Mouse (Mus musculus): Measurements from ENCODE around the gene Dlx6.

The Dlx6 gene

GRCm38 (mm10) chr6:6859950-6860410 lies 3.2 kb upstream of the Dlx6 start:
- no peak for DNase-seq (ENCODE audit: low spot score in 2 of 2)

- DNase-seq (ENCODE audit: low spot score in 2 of 2): no peak
Observed at GRCm38 (mm10) chr6:6860411-6861085, 2.6 kb upstream of the Dlx6 start.

DNA sequence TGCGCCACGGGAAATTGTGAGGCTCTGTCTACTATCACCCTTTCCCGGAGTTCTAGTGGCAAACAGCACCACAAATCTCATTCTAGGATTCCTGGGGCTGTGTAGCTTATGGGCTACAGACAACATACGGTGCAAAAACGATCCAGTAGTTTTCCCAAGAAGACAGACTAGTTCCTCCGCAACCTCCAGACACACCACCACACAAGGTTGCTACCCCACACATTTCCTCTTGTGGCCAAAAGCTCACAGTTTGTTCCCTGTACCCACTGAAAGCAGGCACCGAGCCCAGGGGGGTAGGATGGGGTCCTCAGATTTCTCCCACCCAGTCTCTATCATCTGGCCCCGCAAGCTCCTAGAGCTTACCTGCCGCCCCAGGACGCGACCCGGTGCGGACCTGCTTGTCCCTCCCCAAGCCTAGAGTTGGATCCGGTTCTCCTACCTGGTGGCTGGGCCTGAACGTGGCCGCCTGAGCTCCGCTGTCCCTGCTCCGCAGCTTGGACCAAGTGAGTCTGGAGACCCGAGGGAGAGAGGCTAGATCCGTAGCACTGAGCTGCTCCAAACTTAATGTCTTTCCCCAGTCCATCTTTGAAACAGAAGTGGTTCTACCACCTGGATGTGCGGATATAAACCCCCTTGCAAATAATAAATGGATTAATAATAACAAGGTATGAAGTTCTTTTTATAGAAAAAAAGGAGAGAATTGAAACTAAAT lies 1.9 kb upstream of the Dlx6 start:
- DNase-seq (ENCODE audit: low spot score in 2 of 2): no peak

DNA sequence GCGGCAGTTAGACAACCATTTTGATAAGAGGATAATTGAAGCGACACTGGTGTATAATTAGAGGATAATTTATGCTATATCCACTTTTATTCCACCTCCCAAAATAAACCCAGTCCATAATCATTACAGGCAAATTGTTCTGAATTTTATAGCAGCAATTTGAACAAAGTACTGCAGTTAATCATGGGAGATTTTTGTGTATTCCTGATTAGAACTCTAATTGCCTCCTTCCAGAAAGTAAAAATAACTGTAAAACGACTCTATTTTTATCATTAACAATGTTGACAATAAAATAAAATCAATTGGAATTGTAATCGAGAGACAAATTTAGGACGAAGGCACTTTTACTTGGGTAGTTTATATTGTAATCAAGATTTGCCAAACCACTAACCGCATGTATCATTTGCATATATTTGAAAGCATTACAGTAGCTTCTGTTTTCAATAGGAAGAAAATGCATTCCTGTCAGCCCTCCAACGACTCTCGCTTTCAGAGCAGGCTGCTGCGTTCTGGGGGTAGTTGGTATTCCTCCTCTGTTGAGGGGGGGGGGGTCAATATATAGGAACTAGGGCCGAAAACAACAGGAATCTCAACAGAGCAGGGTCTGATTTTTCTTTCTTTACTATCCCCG lies 1.2 kb upstream of the Dlx6 start:
- no peak for DNase-seq (ENCODE audit: low spot score in 2 of 2)

DNA sequence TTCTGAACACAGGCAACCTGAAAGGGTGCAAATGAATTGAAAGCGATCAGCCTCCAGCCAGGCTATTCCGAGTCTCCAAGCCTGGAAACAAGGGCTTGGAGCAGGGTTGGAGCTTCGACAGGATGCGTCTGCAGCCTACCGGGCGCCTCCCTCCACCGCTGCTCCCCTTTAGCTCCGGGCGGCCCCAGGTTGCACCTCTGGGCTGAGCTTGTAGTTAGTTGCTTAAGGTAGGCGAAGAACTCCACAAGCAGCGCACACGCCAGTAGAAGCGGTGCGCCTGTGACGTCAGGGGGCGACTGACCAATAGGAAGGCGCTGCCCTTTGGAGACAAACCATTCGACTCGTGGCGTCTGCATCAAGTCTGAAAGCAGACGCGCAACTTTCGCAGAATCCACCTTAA lies 523 bp upstream of the Dlx6 start:
- DNase-seq (ENCODE audit: low spot score in 2 of 2): no peak

GRCm38 (mm10) chr6:6863955-6864354 lies 821 bp downstream of the Dlx6 start:
- no peak for DNase-seq (ENCODE audit: low spot score in 2 of 2)

GRCm38 (mm10) chr6:6864441-6865440 lies 1.6 kb downstream of the Dlx6 start:
- DNase-seq (ENCODE audit: low spot score in 2 of 2): no peak

GRCm38 (mm10) chr6:6867031-6867430 lies 3.9 kb downstream of the Dlx6 start:
- no peak for DNase-seq (ENCODE audit: low spot score in 2 of 2)

- DNase-seq (ENCODE audit: low spot score in 2 of 2): no peak
Observed at GRCm38 (mm10) chr6:6869041-6869685, 6.0 kb downstream of the Dlx6 start.

DNA sequence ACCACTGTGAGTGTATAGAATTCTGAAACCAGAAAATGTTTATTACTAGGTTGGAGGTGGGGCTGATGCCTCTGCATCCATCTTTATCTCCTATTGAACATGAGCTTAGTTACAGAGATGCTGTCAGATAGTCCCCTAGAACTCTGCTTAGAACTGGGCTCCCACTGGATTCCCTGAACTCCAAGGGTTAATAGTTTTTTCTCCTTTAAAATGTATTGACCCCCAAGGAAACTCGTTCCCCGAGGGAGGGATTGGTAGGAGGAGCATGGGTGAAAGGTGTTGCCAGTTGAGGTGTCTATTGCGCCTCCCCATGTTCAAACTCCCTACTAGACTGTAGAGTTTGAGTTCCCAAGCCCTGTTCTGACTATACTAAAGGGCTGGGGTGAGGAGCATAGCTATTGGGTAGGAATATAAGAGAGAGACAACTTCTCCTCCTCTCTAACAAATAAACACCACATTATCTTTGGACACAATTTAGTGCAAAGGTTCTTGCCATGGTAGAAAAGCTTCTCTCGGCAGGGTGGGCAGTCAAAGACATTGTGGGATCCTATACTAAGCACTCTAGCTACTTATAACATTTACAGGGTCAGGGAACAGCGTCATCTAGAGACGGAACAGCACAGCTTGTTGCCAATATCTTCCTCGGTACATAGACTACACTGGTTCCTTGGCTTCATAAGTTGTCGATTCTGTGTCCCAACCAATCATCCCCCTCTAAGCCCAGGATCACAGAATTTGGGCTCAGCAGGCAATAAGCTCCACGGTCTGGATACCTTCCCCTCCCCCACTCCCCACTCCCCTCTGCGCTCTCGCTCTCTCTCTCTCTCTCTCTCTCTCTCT lies 7.0 kb downstream of the Dlx6 start:
- no peak for DNase-seq (ENCODE audit: low spot score in 2 of 2)

DNA sequence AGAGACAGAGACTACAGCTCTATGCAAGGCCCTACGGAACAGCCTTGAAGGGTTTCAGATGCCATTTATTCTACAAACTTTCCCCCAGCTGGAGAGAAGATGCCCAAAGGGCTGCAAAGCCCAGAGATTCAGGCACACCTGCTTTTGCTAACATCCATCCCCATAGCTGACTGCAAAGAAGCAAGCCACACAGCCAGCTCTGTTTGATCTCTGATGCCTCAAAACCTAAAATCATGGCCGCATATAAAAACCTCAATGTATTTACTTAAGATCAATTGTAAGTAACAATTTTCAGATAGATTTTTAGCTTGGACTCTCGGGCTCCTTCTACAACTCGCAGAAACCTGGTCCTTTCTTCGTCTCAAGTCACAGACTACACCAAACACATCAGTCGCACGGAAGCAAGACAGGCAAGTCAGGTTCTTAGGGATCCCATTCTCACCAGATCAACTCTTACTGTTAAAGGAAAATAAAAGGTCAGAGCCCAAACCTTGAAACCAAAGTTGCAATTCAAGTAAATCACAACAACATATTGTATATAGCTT lies 7.8 kb downstream of the Dlx6 start:
- no peak for DNase-seq (ENCODE audit: low spot score in 2 of 2)

- no peak for DNase-seq (ENCODE audit: low spot score in 2 of 2)
Observed at GRCm38 (mm10) chr6:6871692-6872091, 8.6 kb downstream of the Dlx6 start.

DNA sequence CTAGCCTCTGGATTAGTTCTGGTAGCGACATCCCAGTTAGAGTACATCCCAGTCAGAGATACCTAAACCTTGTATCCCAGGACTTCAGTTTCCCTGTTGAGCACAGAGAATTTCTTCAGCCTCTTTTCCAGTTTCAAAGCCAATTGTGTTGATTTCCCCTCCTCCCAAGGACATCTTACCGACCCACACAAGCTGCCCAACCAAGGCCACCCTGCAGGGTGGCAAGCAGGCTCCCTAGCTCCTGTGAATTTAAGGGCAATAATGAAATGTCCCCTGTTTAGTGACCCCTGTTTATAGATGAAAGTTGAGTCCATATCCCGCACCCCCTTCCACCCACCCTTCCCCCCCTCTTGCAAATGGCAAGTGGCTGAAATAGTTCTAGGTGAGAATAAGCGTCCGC lies 9.7 kb downstream of the Dlx6 start:
- DNase-seq (ENCODE audit: low spot score in 2 of 2): no peak

- DNase-seq (ENCODE audit: low spot score in 2 of 2): no peak
Observed at GRCm38 (mm10) chr6:6873476-6874072, 10.4 kb downstream of the Dlx6 start.

- DNase-seq (ENCODE audit: low spot score in 2 of 2): no peak
Observed at GRCm38 (mm10) chr6:6874073-6874771, 11.1 kb downstream of the Dlx6 start.

- no peak for DNase-seq (ENCODE audit: low spot score in 2 of 2)
Observed at GRCm38 (mm10) chr6:6875136-6875535, 12.0 kb downstream of the Dlx6 start.

DNA sequence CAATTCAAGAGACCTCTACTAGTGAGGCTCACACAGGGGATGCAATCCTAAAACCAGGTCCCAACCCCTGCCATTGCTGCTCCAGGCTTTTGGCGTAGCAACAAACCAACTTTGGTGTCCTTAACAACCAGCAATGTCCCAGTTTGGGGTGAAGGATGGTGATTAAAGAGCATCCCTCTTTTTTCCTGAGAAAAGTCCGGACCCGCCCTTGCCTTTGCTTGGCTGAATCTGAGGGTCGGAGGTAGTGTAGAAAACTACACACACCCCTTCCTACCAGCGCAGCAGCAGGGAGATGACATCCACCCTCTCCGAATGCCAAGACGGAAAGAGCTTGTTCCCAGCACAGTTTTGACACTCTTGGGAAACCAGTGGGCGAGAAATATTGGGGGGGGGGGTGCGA lies 12.5 kb downstream of the Dlx6 start:
- no peak for DNase-seq (ENCODE audit: low spot score in 2 of 2)

DNA sequence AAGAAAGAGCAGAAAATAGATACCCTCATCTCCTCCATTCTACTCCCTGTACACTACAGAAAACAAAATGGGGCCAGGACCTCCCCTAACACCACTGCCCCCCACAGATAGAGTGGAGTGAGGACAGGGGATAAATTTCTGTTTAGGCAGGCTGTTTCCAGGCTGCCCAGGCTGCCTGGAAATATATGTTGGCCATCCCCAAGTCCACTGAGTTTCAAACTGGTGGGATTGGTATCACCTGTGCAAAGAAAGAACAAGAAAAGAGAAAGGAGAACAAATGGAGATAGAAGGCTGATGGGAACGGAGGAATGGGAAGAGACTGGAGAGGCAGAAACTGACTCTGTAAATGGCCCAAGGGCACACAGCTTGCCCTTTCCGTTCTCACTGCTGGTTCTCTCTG lies 13.1 kb downstream of the Dlx6 start:
- DNase-seq (ENCODE audit: low spot score in 2 of 2): no peak

- DNase-seq (ENCODE audit: low spot score in 2 of 2): no peak
Observed at GRCm38 (mm10) chr6:6876731-6877130, 13.6 kb downstream of the Dlx6 start.
